Mouse (Mus musculus) heart, postnatal 4 days (tissue): ENCODE measurements at regions not wholly inside any gene's neighbourhood (a gene's known extent, or its start where the extent isn't known, plus 50 kb on each side); places are given as distances from the start of the nearest gene placed in this dataset.
"Not testable (repeated sequence)": the region's sequence is repeated elsewhere in the genome, so short reads cannot be mapped to it uniquely, and the experiment has no call there.

Experiments
- DNase-seq: peaks from one replicate; pipeline ENCODE4 v3.0.0; 2021

- DNase-seq, result no peak
Measured at GRCm38 (mm10) chr3:20892916-20893430, 526.0 kb upstream of the Agtr1b start.

GRCm38 (mm10) chr3:20864241-20864640, 497.3 kb upstream of the Agtr1b start:
- DNase-seq, result no peak

- DNase-seq, result no peak
Measured at GRCm38 (mm10) chr3:20831038-20831437, 464.1 kb upstream of the Agtr1b start.

GRCm38 (mm10) chr3:20829391-20829790, 462.4 kb upstream of the Agtr1b start:
- DNase-seq, result no peak

- no peak for DNase-seq
Measured at GRCm38 (mm10) chr3:20828811-20829210, 461.8 kb upstream of the Agtr1b start.

GRCm38 (mm10) chr3:20825661-20826334, 458.8 kb upstream of the Agtr1b start:
- DNase-seq, result no peak

- DNase-seq, result peak; percentile 6
Measured at GRCm38 (mm10) chr3:20822226-20822625, 455.2 kb upstream of the Agtr1b start.

GRCm38 (mm10) chr3:20821712-20822111, 454.7 kb upstream of the Agtr1b start:
- no peak for DNase-seq

- no peak for DNase-seq
Measured at GRCm38 (mm10) chr3:20820047-20820446, 453.1 kb upstream of the Agtr1b start.

- no peak for DNase-seq
Measured at GRCm38 (mm10) chr3:20819586-20819985, 452.6 kb upstream of the Agtr1b start.

GRCm38 (mm10) chr3:20816613-20817012, 449.6 kb upstream of the Agtr1b start:
- DNase-seq, result no peak

GRCm38 (mm10) chr3:20794256-20794655, 427.3 kb upstream of the Agtr1b start:
- no peak for DNase-seq

- DNase-seq, result peak; percentile 36
Measured at GRCm38 (mm10) chr3:20792503-20792902, 425.5 kb upstream of the Agtr1b start.

- no peak for DNase-seq
Measured at GRCm38 (mm10) chr3:20777883-20778282, 410.9 kb upstream of the Agtr1b start.

- no peak for DNase-seq
Measured at GRCm38 (mm10) chr3:20776964-20777304, 410.0 kb upstream of the Agtr1b start.

GRCm38 (mm10) chr3:20776128-20776963, 409.4 kb upstream of the Agtr1b start:
- no peak for DNase-seq

GRCm38 (mm10) chr3:20734302-20734701, 367.3 kb upstream of the Agtr1b start:
- no peak for DNase-seq

GRCm38 (mm10) chr3:20732005-20732404, 365.0 kb upstream of the Agtr1b start:
- DNase-seq, result no peak

- no peak for DNase-seq
Measured at GRCm38 (mm10) chr3:20730481-20730880, 363.5 kb upstream of the Agtr1b start.

GRCm38 (mm10) chr3:20729776-20730175, 362.8 kb upstream of the Agtr1b start:
- DNase-seq, result not testable (repeated sequence)

GRCm38 (mm10) chr3:20714671-20715070, 347.7 kb upstream of the Agtr1b start:
- DNase-seq, result no peak

- no peak for DNase-seq
Measured at GRCm38 (mm10) chr3:20709661-20710060, 342.7 kb upstream of the Agtr1b start.

GRCm38 (mm10) chr3:20695322-20695859, 328.4 kb upstream of the Agtr1b start:
- DNase-seq, result no peak
